Mouse (Mus musculus) thymus, postnatal 10 days (tissue): Measurements from ENCODE around the gene Wdr31.

Experiments used
- DNase-seq, 2 experiments: peaks; one replicate each; pipeline ENCODE4 v3.0.0; 2021; ENCODE audit warnings: low spot score in 2 of 2

Wdr31 gene

DNA sequence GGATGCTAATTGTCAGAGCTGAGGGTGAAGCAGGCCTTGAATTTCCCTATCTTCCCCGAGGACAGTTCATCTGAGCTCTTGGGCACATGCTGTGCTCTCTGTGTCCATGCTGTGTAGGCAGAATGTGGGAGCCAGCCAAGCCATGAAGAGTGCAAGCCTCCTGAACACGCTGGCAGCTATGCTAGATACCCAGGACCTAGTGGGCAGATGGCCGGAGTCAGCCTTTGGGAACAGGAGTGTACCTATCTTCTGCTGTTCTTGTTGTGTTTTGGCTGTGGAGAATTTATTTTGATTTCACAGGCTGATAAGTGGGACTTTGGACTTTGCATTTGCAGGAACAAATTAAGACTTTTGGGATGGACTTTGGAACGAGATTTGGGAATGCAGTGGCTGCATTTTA lies 30.2 kb downstream of the Wdr31 start:
- no peak for DNase-seq

DNA sequence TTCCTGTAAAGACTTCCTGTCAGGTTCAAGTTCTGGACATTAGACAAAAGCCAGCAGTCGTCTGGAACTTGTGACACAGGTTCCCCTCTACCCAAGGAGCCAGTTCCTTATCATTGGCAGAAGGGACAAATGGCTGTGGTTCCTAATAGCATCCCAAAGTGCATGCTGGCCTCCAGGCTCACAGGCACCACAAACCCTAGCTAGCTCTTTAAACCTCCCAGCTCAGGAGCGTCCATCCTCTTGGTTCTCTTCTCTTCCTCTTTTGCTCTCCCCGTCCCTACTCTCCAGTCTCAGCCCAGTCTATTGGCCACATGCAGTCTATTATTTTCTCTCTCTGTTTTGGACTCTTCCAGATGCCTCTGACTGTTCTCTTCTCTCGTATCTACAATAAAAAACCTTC lies 30.9 kb downstream of the Wdr31 start:
- no peak for DNase-seq

- no peak for DNase-seq
Measured at GRCm38 (mm10) chr4:62437871-62438270, 32.8 kb downstream of the Wdr31 start.

DNA sequence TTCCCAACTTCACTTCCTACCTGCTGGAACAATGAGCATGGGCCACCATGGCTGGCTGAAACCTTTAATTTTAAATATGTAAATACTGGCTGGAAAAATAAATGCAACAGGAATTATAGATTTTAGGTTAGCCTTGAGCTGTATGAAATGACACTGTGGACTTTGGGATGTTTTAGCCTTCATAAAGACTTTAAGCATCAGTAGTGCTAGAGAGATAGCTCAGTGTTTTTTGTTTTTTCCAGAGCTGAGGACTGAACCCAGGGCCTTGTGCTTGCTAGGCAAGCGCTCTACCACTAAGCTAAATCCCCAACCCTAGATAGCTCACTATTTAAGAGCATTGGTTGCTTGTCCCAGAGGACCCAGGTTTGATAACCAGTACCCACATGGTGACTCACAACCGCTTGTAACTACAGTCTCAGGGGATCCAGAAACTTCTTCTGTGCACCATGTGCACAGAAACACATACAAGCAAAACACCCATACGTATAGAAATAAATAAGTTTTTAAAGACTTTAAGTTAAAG lies 33.4 kb downstream of the Wdr31 start:
- no peak for DNase-seq

GRCm38 (mm10) chr4:62435081-62435480 lies 35.6 kb downstream of the Wdr31 start, which contains the start of gene Rnf183:
TSS of gene Rnf183 (minus strand) at chr4:62435252.
- DNase-seq = no peak

DNA sequence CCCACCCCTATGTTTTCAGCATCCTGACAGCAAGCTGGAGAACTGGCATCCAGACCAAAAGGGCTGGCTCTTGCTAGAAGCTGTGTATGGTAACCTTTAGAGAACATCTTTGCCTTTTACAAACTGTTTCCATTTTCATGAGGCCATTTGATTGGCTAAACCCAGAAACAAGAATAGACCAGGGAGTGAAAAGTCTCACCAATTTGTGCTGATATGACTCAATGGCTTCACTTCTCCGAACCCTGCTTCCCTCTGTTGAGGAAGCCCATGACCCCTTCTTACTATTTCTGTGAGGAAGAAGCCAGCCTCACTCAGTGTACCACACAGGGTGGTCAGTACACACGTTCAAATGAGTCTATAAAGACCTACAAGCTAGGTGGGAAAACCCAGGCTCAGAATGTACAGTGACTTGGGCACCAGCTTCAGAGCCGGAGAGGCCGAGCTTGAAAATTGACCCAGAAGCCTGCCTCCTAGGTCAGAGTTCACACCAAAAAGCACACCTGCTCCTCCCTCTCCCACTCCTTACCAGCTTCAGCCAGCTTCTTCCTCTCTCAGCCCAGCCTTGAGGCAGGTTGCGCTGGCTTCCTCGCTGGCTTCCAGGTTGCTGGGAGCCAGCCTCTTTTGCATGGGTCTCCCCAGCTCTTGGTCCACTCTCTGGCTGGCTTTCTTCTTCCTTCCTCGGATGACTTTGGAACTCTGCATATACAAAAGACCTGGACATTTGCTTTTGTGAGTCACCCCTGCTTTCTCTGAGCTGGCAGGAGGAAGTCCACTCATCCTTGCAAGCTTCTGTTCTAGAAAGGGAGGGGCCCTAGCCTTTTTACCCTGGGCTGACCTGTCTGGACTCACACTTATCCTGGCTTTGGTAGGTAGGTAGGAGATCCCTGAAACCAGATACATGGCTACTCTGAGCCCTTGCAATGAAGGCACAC lies 36.5 kb downstream of the Wdr31 start:
- DNase-seq = no peak

- no peak for DNase-seq
Measured at GRCm38 (mm10) chr4:62431522-62431921, 39.2 kb downstream of the Wdr31 start.

GRCm38 (mm10) chr4:62430678-62431077 lies 40.0 kb downstream of the Wdr31 start:
- DNase-seq = no peak

DNA sequence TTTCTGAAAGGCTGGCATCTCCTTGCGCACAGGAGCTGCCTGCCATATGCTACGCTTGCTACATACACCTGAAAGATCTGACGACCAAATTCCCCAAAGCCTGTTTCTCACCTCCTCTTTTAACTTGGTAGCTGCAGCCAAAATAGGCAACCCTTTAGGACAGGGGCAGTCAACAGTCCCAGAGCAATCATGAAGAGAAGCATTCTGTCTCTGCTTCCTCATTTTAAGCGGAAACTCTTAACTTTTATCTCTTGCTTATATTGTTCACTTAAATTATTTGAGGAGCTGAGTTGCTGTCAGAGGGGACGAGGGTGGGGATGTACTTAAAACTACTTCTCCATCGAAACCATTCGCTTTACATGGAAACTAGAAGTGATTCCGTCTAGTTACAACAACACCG lies 41.1 kb downstream of the Wdr31 start:
- no peak for DNase-seq

DNA sequence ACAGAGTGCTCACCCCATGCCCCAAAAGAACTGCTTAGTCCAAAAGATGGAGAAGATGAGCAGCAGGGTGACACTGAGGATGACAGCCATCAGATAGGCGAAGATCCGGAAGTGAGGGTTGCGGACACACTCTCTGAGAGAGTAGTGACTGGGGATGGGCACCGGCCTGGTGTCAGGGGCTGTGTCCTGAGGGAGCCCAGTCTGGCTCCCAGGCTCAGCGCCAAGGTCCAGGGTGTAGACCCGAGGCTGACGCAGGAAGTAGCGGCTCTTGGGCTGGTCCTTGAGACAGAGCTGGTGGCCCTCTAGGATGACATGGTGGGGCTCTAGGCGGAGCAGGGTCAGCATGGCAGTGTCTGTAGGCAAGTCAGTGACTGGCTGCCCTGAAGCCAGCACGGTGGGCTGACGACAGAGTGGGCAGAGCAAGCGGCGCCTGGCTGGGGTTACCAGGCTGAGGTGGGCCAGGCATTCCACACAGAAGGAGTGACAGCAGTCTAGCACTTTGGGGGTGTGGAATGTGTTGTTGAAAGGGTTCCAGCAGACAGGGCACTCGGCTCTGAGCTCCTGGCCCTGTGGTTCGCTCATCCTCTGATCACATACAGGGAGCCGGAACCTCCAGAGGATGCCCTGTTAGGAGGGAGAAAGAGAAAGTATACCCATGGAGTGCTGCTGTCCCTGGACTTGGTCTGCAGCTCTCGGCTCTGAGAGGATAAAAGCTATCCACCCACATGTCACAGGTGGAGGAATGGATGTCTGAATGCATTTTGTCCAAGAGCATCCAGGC lies 42.5 kb downstream of the Wdr31 start:
- no peak for DNase-seq

DNA sequence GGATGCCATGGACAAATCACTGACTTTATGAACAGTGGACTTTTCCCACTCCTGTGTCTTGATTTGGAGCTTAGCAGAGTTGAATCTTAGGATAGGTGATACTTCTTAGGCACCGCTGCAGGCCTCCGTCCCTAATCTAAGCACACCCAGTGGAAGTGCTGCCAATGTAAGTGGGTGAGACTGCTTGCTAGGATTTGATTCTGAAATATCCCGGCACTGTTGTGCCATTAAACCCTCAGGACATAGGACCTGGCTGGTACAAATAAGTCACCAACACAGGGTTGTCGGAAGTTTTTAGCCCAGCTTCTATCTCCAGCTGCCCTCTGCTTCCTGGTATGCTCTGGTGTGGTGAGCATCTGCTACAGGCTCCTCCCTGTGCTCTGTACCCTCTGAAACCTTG lies 44.8 kb downstream of the Wdr31 start:
- no peak for DNase-seq

GRCm38 (mm10) chr4:62419091-62419490 lies 51.6 kb downstream of the Wdr31 start:
- no peak for DNase-seq

DNA sequence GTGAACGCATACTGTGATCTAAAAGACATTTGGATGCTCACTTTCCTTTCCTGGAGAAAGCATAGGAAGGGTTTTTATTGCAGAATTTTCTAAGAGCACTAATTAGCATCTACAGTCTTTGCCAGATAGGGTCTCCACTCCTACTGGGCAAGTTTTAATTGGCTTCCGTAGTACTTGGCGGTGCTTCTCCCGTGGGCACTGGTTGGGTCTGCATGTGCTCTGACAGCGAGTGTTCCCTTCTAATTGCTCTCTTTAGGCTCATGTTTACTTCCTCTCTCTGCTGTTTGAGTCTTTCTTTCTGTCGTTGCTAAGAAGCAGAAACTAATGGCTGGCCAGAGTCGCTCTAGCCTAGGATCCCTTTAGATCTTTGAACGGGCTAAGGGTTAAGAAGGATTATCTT lies 52.2 kb downstream of the Wdr31 start:
- no peak for DNase-seq

GRCm38 (mm10) chr4:62411606-62412005 lies 59.1 kb downstream of the Wdr31 start:
- DNase-seq = no peak

GRCm38 (mm10) chr4:62410325-62410724 lies 60.4 kb downstream of the Wdr31 start:
- DNase-seq = no peak

DNA sequence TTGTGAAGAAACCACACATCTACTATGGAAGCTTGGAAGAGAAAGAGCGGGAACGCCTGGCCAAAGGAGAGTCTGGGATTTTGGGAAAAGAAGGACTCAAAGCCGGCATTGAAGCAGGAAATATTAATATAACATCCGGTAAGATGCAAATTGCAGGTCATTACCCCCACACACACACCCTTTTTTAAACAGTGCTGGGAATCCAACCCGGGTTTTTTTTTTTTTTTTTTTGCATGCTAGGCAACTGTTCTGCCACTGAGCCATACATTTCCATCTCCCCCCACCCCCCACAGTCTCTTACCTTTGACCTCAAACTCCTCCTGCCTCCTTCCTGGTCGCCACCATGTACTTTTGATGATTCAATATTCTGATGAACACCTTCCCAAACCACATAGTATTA lies 61.1 kb downstream of the Wdr31 start:
- DNase-seq = no peak

- peak; percentile 94 to 98 for DNase-seq
Measured at GRCm38 (mm10) chr4:62408601-62409282, 62.0 kb downstream of the Wdr31 start, which contains the start of the genes Cdc26 and Prpf4. TSS of gene Cdc26 (minus strand) at chr4:62408642. TSS of gene Prpf4 (plus strand) at chr4:62408797.

DNA sequence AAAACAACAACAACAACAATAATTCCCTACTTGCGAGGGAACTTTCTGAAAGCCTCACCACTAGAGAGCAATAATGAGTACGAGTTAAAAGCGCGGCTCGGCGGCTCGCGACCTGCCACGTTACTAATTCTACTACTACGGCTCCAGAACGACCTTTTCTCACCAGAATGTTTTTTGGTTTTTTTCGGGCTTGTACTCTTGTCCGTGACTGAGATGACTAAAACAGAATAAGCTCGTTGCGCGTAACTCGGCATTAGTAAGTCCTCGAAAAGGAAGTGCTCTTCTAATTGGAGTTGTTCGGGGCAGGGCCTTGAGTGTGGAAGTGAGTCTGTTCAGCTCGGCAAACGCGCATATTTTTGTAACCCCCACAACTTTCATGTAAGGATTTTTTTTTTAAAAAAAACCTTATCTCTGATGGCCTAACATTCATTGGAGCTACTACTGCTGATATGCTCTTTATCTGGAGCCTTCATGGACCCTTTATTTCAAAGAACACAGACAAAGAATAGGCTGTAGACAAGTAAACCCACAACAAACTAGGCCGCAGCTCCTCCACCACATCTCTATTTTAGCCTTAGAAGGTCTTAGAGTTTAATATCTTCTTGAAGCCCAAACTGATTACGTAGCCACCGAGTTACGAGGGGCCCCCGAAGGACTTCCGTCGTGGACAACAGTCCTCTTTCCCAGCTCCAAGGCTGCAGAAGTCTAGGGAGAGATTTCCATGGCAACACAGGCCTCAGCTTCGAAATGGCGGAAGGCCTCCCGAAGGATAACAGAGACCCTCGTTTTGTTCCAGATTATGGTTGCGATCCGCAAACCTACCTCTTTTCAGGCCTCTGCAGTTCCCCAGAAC lies 62.7 kb downstream of the Wdr31 start:
- peak; percentile 25 to 61 for DNase-seq

DNA sequence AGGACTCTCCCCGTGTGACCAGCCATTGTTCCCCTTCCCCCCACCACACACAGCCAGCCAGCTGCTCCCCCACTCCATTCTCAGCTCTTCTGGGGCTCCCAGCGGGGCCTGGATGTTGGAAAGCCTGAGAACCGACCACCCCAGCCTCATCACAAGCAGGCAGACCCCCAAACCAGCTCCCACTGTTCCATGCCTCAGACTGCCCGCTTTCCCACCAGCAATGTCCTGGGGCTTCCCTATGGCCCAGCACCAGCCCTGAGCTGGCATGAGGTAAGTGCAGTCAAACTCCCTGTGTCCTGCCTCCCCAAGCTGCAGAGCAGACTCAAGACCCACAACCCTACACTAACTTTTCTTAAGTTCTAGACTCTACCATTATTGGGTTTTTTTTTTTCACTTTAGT lies 64.6 kb downstream of the Wdr31 start:
- no peak for DNase-seq

GRCm38 (mm10) chr4:62398956-62399355 lies 71.7 kb downstream of the Wdr31 start:
- no peak for DNase-seq
